Mouse (Mus musculus) heart, adult 9 months (tissue): ENCODE results near the gene Poc1a.

ENCODE experiments used
- DNase-seq, 2 experiments: peaks; one replicate each; pipeline ENCODE4 v3.0.0; 2022; ENCODE audit warnings: low spot score in 2 of 2

Poc1a gene

GRCm38 (mm10) chr9:106367592-106368111, 86.8 kb downstream of the Poc1a start:
- DNase-seq: peak; percentile 99

- peak; percentile 88 to 92 for DNase-seq
Measured at GRCm38 (mm10) chr9:106368112-106368717, 87.4 kb downstream of the Poc1a start, which contains the start of gene Dusp7. TSS of gene Dusp7 (plus strand) at chr9:106368632.

- DNase-seq: no peak
Measured at GRCm38 (mm10) chr9:106368831-106369501, 88.1 kb downstream of the Poc1a start.

GRCm38 (mm10) chr9:106369801-106370485, 89.1 kb downstream of the Poc1a start:
- peak; percentile 64 to 79 for DNase-seq

GRCm38 (mm10) chr9:106370620-106371383, 89.9 kb downstream of the Poc1a start:
- no peak for DNase-seq

DNA sequence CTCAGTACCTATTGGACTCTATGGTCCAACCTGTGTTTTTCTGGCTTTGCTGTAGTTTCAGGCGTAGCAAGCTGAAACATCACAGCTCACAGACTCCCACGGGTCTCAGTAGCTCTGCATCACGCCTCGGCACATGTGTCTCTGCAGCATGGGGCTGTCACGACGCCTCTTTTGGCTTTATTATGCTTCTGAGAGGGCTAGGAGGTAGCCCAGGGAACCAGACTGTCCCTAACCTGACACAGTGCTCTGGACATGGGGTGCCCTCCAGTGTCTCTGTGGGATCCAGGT, 90.5 kb downstream of the Poc1a start:
- peak in 1 of 2 experiments; percentile 48 for DNase-seq

DNA sequence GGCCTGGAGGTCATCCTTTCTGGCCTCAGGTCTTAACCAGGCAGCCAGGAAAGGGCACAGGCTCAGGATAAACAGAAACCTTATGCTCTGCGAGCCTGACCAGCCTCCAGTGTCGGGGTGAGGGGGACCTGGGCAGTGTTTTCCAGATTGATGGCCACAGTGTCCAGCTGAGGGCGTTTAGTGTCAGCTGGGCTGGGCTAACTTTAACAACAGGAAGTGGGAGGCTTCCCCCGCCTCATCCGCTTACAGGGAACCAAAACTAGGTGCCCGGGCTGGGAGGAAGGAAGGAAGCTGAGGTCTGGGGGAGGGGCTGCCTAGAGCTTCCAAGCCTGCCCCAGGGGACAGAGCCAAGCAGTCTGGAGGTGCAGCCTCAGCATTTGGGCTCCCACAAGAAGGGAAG, 90.9 kb downstream of the Poc1a start:
- peak; percentile 95 to 97 for DNase-seq

DNA sequence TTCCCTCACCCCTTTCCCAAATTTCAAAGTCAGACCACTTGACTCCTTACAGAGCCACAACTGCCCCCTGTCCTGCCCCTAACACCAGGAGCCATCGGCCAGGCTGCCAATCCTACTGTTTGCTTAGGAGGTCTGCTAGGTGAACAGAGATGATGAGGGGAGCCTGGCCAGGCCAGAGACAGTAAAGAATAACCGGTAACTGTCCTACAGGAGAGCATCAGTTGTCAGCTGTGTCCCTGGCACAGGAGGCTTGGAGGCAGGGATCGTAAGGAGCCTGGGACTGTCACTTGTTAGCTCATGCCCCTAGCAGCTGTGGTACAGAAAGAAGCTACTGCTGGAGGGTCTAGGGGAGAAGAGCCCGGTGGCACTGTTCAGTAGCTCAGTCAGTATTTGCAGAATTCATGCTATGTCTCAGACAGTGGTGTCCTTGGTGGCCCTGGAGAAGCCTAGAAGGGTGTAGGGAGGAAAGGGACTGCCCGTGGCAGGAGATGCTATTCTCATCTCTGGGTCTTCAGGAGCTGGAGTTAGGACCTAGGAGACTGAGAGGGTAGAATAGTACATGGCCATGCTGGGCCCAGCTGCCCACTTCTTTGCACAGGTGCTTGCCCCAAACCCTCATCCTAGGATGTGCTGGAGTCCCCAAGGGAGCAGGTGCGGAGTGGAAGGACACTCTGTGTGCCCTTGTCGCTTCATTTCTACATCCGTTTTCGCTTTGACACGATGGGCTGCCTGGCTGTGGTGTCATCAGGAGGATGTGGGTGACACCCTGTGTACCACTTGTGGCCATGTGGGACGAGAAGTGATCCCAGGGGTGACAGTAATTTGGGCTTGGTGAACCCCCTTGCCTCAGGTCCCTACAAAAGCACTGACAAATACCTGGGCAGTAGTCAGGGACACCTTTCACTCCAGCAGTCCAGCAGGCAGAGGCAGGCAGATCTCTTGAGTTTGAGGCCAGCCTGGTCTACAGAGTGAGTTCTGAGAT, 91.9 kb downstream of the Poc1a start:
- DNase-seq: no peak

- no peak for DNase-seq
Measured at GRCm38 (mm10) chr9:106373973-106374372, 93.1 kb downstream of the Poc1a start.

- DNase-seq: no peak
Measured at GRCm38 (mm10) chr9:106377247-106377646, 96.4 kb downstream of the Poc1a start.

GRCm38 (mm10) chr9:106378045-106378444, 97.2 kb downstream of the Poc1a start:
- DNase-seq: no peak

GRCm38 (mm10) chr9:106378753-106379152, 97.9 kb downstream of the Poc1a start:
- DNase-seq: no peak

DNA sequence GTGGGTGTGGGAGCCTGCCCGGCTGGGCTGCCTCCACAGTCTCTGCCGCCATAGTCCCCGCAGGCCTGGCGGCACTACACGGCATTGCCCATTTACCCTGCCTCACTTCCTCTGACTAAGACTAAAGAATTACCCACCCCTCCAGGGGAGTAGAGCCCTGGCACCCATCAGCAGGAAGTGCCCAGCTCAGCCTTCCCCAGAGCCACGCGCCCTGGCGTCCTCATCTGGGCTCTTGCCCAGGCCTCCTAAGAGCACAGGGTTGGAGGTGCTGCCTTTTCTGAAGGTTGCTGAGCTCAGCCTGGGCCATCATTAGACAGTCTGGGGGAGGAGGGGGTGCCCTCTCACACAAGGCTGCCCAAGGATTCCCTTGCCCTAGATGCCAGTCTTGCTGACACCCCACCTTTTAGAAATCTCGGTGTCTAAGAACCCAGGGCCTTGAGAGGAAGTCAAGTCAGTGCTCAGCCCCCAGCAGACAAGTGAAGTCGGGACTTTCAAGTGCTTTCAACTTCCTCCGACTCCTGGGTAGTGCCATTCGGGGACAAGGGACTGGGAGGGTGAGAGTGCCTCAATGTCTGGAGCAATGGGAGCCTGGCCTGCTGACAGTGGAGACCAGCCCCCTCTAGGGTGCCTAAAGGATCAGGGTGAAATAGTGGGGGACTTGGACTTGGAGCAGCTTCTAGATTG, 105.5 kb downstream of the Poc1a start:
- peak in 1 of 2 experiments; percentile 58 for DNase-seq

- DNase-seq: no peak
Measured at GRCm38 (mm10) chr9:106392828-106393527, 112.1 kb downstream of the Poc1a start.

- DNase-seq: no peak
Measured at GRCm38 (mm10) chr9:106393548-106393947, 112.7 kb downstream of the Poc1a start.

GRCm38 (mm10) chr9:106394649-106395602, 114.1 kb downstream of the Poc1a start:
- no peak for DNase-seq

GRCm38 (mm10) chr9:106397733-106398132, 116.9 kb downstream of the Poc1a start:
- DNase-seq: no peak

DNA sequence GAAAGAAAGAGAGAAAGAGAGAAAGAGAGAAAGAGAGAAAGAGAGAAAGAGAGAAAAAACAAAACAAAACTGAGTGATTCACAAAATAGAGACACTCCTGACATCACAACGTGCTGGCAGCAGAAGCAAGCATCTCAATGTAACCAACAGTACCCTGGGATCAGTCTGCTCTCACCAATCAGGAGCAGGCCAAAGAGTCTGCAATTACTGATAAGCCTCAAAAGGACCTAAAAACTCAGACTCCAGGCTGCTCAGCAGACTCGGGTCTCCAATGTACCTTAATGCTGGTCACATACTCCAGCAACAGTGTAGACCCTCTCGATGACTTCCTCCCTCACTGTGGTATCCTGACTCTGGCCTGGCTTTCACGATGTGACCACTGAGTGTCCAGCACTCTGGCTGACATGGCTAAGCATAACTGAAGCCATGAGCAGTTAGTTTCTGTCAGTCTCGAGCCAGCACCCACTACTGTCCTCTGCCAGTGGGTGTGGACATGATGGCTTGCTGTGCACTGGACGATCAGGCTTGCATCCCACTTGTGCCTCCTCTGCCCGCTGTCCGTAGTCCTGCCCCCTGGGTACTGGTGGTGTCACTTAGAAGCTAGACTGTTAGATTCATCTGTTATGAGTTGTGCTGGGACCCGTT, 117.9 kb downstream of the Poc1a start:
- DNase-seq: no peak
